Mouse (Mus musculus) forebrain, embryonic 16.5 days (tissue): ENCODE measurements around the gene Plcl1. TPM values are rescaled to one million over a fixed set of nuclear protein-coding genes. Genes with fewer than 3 reads are reported as not detected.

Experiments
- ATAC-seq: fragments of 200-750 bp; cut with Nextera tagmentation; 2 replicates; pipeline ENCODE4 v1.8.0; 2017; ENCODE audit warnings: mild to moderate bottlenecking, moderate library complexity
- H3K27ac ChIP-seq: fragments of 300-500 bp; sonication (generic); 2 replicates; pipeline ENCODE4 v1.5.1; 2014; ENCODE audit warnings: low read length, control low read depth
- H3K27me3 ChIP-seq: fragments of 300-500 bp; sonication (generic); replicated peaks from 2 replicates; pipeline ENCODE4 v1.6.1; 2014; ENCODE audit warnings: low read length; ENCODE audit not compliant: control insufficient read depth, insufficient read depth
- H3K36me3 ChIP-seq: fragments of 300-500 bp; sonication (generic); 2 replicates; pipeline ENCODE4 v1.6.1; 2014; ENCODE audit not compliant: control insufficient read depth, insufficient read depth
- H3K4me1 ChIP-seq: fragments of 300-500 bp; sonication (generic); replicated peaks from 2 replicates; pipeline ENCODE4 v1.6.1; 2014; ENCODE audit warnings: low read length; ENCODE audit not compliant: control insufficient read depth, insufficient read depth
- H3K4me2 ChIP-seq: fragments of 300-500 bp; sonication (generic); 2 replicates; pipeline ENCODE4 v1.6.1; 2014; ENCODE audit warnings: mild to moderate bottlenecking, low read length, control low read depth
- H3K4me3 ChIP-seq: fragments of 300-500 bp; sonication (generic); replicated peaks from 2 replicates; pipeline ENCODE4 v1.5.1; 2014; ENCODE audit warnings: mild to moderate bottlenecking, low read length, control low read depth
- H3K9ac ChIP-seq: fragments of 300-500 bp; sonication (generic); replicated peaks from 2 replicates; pipeline ENCODE4 v1.6.1; 2014; ENCODE audit warnings: low read depth, low read length, control low read depth
- H3K9me3 ChIP-seq: fragments of 300-500 bp; sonication (generic); 2 replicates; pipeline ENCODE4 v1.6.1; 2016; ENCODE audit warnings: low read length; ENCODE audit not compliant: control insufficient read depth
- WGBS: fragments of 180-500 bp; shearing (Covaris S2); extraction: QIAGEN DNeasy Blood & Tissue Kit; methylation state at CpG from one replicate; pipeline ENCODE4 v1.1.7; 2014; 5-methylcytosine and 5-hydroxymethylcytosine counted together
- polyA plus RNA-seq: library from polyadenylated mRNA; unstranded; fragments of >200 nt; fragmentation: Nextera tagmentation; extraction: Ambion mirVana; gene quantifications from 2 replicates; pipeline ENCODE4 v1.2.1, GENCODE M21; 2015

The Plcl1 gene
- polyA plus RNA-seq, 1 experiment from 2014 or later: 5.0 TPM

DNA sequence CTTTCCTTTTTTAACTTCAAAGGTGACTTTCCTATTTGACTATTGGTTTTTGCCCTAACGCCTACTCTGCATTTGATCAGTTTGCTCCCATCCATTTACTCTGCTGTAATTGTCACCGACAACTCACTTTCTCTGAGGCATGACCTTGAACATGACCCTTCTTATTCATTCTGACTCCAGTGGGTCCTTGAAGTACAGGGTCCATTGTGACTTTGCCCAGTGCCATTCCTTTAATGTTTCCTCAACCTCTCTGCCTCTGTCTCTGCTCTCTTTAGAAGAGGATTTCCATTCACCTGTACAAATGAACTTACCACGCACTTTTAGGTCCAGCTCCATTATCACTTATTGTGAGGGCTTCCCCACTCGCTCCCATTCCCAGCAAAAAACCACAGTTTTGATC lies 199.7 kb downstream of the Plcl1 start:
- ATAC-seq: no peak

DNA sequence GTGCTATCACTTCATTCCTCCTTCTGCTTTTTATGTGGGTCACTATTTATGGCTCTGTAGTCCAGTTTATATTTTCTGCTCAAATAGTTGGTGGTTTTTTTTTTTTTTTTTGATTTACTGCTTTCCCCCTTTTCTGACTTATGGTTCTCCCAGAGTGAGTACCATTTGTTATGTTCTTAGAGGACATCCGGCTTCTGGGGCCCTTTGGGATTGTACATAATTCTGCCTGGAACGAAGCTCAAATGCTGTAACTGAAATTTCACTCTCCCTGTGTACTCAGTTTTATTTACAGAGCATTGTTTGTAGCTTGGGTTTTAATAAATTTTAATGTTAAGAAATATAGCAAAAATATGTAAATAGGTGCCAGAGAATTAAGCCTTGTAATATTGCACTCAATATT lies 200.2 kb downstream of the Plcl1 start:
- H3K4me2 ChIP-seq: no peak overlapping the region
- no peak overlapping the region for H3K9ac ChIP-seq
- H3K4me1 ChIP-seq: no peaks in the 10 kb centered on the region
- ATAC-seq: no peak
- 89% methylated on average over 2 of the region's 2 CpGs for WGBS
- no peaks in the 10 kb centered on the region for H3K36me3 ChIP-seq
- no peak overlapping the region for H3K4me3 ChIP-seq
- no peaks in the 10 kb centered on the region for H3K9me3 ChIP-seq
- H3K27ac ChIP-seq: no peak overlapping the region
- no peaks in the 10 kb centered on the region for H3K27me3 ChIP-seq

More for the DNA sequence above, 199.7 kb downstream of the Plcl1 start:
- Histone ChIP-seq H3K9ac (no peak overlapping the region), H3K4me1 (no peaks in the 10 kb centered on the region), H3K4me3 (no peak overlapping the region), H3K27me3 (no peaks in the 10 kb centered on the region), H3K9me3 (no peaks in the 10 kb centered on the region), H3K36me3 (no peaks in the 10 kb centered on the region), H3K4me2 (no peak overlapping the region), H3K27ac (no peak overlapping the region)
- 74% methylated on average over 4 of the region's 4 CpGs for WGBS

DNA sequence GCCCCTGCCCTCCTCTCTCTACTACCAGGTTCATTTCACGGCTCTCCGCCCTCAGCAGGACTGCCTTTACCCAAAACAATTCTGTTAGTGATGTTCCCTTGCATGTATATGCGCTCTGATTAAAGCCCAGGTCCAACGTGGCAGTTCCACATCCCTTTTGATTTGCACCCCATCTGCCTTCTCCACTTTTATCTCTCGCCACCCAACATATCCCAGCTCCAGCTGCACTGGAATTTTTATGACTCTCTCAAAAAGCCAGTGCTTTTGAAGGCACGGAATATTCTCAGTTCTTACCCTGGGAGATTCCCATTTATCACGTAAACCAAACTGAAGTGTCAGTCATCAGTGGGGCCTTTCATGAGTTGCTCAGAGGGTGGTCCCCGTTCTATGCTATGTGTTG lies 200.7 kb downstream of the Plcl1 start:
- no peak overlapping the region for H3K4me2 ChIP-seq
- H3K9ac ChIP-seq: no peak overlapping the region
- H3K9me3 ChIP-seq: no peaks in the 10 kb centered on the region
- H3K27ac ChIP-seq: no peak overlapping the region
- no peaks in the 10 kb centered on the region for H3K36me3 ChIP-seq
- no peaks in the 10 kb centered on the region for H3K4me1 ChIP-seq
- H3K27me3 ChIP-seq: no peaks in the 10 kb centered on the region
- no peak for ATAC-seq
- H3K4me3 ChIP-seq: no peak overlapping the region
- WGBS: 72% methylated on average over 8 of the region's 8 CpGs

DNA sequence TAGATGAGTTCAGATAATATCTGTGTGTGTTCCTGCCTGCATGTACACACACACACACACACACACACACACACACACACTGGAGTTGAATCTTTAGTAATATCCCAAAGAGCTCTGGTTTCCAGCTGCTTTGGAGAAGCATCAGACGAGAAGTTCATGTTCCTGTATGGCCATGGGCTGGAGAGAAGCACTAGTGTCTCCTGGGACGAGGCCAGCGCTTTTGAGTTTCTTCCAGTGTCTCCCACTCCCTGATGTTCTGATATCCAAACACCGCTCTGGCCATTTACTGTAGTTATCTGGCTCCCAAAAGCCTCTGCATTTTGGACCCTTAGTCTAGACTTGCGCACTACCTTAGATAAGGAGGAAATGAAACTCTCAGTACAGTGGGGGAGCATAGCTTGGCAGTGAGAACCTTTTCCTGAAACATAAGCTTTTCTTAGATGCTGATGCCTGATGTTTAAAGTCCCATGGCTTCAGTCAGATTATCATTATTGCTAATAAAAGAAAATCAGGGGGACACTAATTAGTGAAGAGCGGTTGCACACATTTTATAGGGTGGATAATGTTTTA lies 207.1 kb downstream of the Plcl1 start:
- H3K4me1 ChIP-seq: no peaks in the 10 kb centered on the region
- no peak for ATAC-seq
- H3K4me3 ChIP-seq: no peak overlapping the region
- H3K9ac ChIP-seq: no peak overlapping the region
- H3K27ac ChIP-seq: no peak overlapping the region
- H3K9me3 ChIP-seq: no peaks in the 10 kb centered on the region
- no peaks in the 10 kb centered on the region for H3K36me3 ChIP-seq
- 91% methylated on average over 6 of the region's 6 CpGs for WGBS
- no peaks in the 10 kb centered on the region for H3K27me3 ChIP-seq
- no peak overlapping the region for H3K4me2 ChIP-seq

DNA sequence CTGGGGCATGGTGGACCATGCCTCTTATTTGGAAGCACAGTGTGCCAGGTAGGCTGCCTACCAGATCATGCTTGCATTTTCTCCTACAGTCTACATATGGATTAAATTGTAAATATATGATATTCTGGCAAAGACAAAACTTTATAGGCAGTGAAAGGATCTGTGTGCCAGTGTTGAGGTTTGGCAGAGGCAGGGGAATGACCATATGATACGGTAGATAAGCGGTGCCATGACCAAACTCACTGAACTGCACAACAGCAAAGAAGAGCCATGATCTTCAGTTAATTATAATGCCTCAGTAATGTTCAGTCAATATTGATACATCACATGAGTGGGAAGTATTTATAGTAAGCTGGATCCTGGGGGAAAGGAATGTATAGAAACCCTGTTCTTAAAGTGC lies 212.1 kb downstream of the Plcl1 start:
- Histone ChIP-seq H3K9ac (no peak overlapping the region), H3K36me3 (no peaks in the 10 kb centered on the region), H3K27ac (no peak overlapping the region), H3K4me1 (no peaks in the 10 kb centered on the region), H3K4me3 (no peak overlapping the region), H3K27me3 (no peaks in the 10 kb centered on the region), H3K4me2 (no peak overlapping the region), H3K9me3 (no peaks in the 10 kb centered on the region)
- ATAC-seq: no peak
- 79% methylated on average over 2 of the region's 2 CpGs for WGBS

DNA sequence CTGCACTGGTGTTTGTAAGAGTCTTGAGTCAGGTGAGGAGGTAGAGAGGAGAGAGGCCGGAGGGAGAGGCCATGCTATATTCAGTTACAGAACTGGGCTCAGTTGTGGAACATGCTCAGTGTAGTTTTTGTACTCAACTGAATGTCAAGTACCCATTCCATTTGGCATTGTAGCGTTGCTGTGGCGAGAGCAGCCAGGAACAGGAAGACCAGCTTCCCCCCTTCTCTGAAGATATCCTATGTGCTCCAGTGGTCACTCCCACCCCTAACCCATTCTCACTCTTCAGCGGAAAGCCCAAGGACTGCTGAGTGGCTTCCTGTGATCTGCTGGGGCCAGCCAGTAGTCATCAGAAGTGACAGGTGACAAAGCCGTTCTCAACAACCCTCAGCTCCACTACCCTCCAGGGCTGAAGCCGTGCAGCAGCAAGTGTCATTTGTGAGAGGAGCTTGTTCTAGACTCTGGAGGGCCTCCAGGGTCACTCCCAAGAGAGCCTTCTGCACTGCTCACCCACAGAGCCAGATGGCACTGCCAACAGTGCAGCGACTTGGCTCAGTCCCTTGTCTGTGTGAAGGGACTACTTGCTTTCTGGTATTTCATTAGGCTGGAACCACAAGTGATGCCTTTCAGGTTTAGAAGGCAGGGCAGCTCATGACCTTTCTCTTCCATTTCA lies 213.0 kb downstream of the Plcl1 start:
- no peak overlapping the region for H3K27ac ChIP-seq
- no peaks in the 10 kb centered on the region for H3K27me3 ChIP-seq
- no peak overlapping the region for H3K4me3 ChIP-seq
- no peaks in the 10 kb centered on the region for H3K9me3 ChIP-seq
- no peaks in the 10 kb centered on the region for H3K4me1 ChIP-seq
- H3K36me3 ChIP-seq: no peaks in the 10 kb centered on the region
- H3K9ac ChIP-seq: no peak overlapping the region
- no peak for ATAC-seq
- no peak overlapping the region for H3K4me2 ChIP-seq
- WGBS: 77% methylated on average over 7 of the region's 7 CpGs

DNA sequence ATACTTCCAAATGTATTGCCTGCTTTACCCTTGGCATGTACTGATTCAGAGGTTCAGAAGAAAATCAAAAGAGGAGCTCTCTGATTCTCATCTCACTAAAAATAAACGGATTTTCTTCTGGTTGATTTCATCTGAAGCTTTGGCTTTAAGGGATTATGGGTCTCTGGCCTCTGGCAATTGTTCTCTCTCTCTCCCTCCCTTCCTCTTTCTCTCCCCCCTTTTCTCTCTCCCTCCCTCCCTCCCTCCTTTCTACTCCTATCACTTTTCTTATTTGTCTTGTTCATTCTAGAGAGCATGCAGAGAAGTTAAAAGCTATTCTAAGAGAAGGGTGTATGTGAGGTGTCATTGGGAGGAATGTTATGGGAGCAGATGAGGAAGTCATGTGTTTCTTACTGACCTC lies 225.8 kb downstream of the Plcl1 start:
- Histone ChIP-seq H3K4me3 (no peak overlapping the region), H3K4me1 (peaks cover 3% of the 10 kb centered on the region; the same call in 1 of the 2 replicates), H3K36me3 (no peaks in the 10 kb centered on the region), H3K4me2 (no peak overlapping the region), H3K27me3 (no peaks in the 10 kb centered on the region), H3K9ac (no peak overlapping the region), H3K9me3 (no peaks in the 10 kb centered on the region), H3K27ac (no peak overlapping the region)
- 0% methylated on average over 1 of the region's 1 CpGs for WGBS
- no peak for ATAC-seq

DNA sequence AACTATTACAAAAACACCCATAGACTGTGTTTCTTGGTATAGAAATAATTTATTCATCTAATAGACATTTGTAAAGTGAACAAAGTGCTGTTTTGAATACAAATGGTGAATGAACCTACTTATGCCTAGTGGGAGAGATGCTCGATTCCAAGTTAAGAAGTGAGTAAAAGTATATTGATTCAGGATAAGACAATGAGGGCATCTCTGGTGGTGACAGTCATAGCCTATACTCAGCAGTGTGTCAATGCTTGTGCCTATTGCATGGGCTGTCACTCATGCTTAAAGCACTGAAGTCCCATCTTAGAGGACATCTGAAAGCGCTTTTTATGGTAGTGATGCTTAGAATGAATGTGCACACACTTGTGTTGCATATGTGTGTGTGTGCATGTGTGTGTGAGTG lies 226.3 kb downstream of the Plcl1 start:
- Histone ChIP-seq H3K4me2 (no peak overlapping the region), H3K9ac (no peak overlapping the region), H3K4me3 (no peak overlapping the region), H3K4me1 (peaks cover 3% of the 10 kb centered on the region; the same call in 1 of the 2 replicates), H3K36me3 (no peaks in the 10 kb centered on the region), H3K9me3 (no peaks in the 10 kb centered on the region), H3K27me3 (no peaks in the 10 kb centered on the region), H3K27ac (no peak overlapping the region)
- no peak for ATAC-seq
- WGBS: 56% methylated on average over 2 of the region's 2 CpGs

DNA sequence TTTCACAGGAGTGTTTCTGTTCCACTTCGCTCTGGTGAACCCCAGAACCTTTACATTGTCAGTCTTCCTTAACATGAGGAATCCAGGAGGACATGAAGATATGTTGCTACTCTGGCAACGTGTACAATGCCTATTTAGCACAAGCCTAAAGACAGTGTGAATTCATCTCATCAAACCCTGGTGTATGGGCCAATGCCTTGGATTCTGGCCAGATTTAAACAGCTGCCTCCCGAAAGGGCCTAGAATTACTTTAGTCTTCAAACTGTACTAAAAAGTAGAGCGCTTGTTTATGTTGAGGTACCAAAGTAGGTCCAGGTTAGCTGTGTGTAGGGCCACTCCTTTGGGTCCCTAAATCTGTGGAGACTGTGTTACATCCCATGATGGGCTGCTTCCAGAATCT lies 227.6 kb downstream of the Plcl1 start:
- Histone ChIP-seq H3K4me3 (no peak overlapping the region), H3K27ac (no peak overlapping the region), H3K27me3 (no peaks in the 10 kb centered on the region), H3K4me1 (peaks cover 3% of the 10 kb centered on the region; the same call in 1 of the 2 replicates), H3K9me3 (no peaks in the 10 kb centered on the region), H3K36me3 (no peaks in the 10 kb centered on the region), H3K9ac (no peak overlapping the region), H3K4me2 (no peak overlapping the region)
- no peak for ATAC-seq
- WGBS: 48% methylated on average over 4 of the region's 4 CpGs
